Mouse (Mus musculus) heart, postnatal 4 days (tissue): Measurements from ENCODE around the gene Wfdc6a. TPM values are rescaled to one million over a fixed set of nuclear protein-coding genes. Genes with fewer than 3 reads are reported as not detected.
"Not testable (repeated sequence)": the region's sequence is repeated elsewhere in the genome, so short reads cannot be mapped to it uniquely, and the experiment has no call there.

Experiments
- DNase-seq: peaks from one replicate; pipeline ENCODE4 v3.0.0; 2021
- total RNA-seq, 2 experiments: library from RNA; stranded (reverse); gene quantifications; 2 replicates each; pipeline ENCODE4 v1.2.3; 2021

The Wfdc6a gene
- total RNA-seq: not detected

GRCm38 (mm10) chr2:164585025-164585725, at the start of gene Wfdc6a:
Wfdc6a (minus strand) TSS chr2:164585447.
- DNase-seq: peak; percentile 25

- DNase-seq: no peak
Measured at GRCm38 (mm10) chr2:164621775-164622174, 36.5 kb upstream of the Wfdc6a start.

GRCm38 (mm10) chr2:164619050-164619449, 33.8 kb upstream of the Wfdc6a start:
- DNase-seq: no peak

- no peak for DNase-seq
Measured at GRCm38 (mm10) chr2:164615386-164615785, 30.1 kb upstream of the Wfdc6a start.

GRCm38 (mm10) chr2:164613471-164613870, 28.2 kb upstream of the Wfdc6a start, which contains the start of the genes Wfdc6b and Wfdc8:
Wfdc6b (plus strand) TSS chr2:164613522.
Wfdc8 (minus strand) TSS chr2:164613626.
- peak; percentile 55 for DNase-seq

- DNase-seq: no peak
Measured at GRCm38 (mm10) chr2:164608781-164609180, 23.5 kb upstream of the Wfdc6a start.

GRCm38 (mm10) chr2:164604411-164604810, 19.2 kb upstream of the Wfdc6a start:
- no peak for DNase-seq

GRCm38 (mm10) chr2:164603482-164603881, 18.2 kb upstream of the Wfdc6a start:
- no peak for DNase-seq

GRCm38 (mm10) chr2:164600179-164600578, 14.9 kb upstream of the Wfdc6a start:
- DNase-seq: no peak

GRCm38 (mm10) chr2:164593494-164593893, 8.2 kb upstream of the Wfdc6a start, which contains the start of gene Eppin:
Eppin (minus strand) TSS chr2:164593594.
- DNase-seq: no peak

- peak; percentile 35 for DNase-seq
Measured at GRCm38 (mm10) chr2:164592014-164592413, 6.8 kb upstream of the Wfdc6a start.

- not testable (repeated sequence) for DNase-seq
Measured at GRCm38 (mm10) chr2:164573359-164573758, 11.9 kb downstream of the Wfdc6a start, which contains the start of gene Spint3. Spint3 (minus strand) TSS chr2:164573459.

GRCm38 (mm10) chr2:164567460-164567859, 17.8 kb downstream of the Wfdc6a start:
- no peak for DNase-seq

- no peak for DNase-seq
Measured at GRCm38 (mm10) chr2:164566997-164567396, 18.2 kb downstream of the Wfdc6a start.

GRCm38 (mm10) chr2:164564346-164564745, 20.9 kb downstream of the Wfdc6a start:
- DNase-seq: no peak

- peak; percentile 38 for DNase-seq
Measured at GRCm38 (mm10) chr2:164563339-164564038, 21.8 kb downstream of the Wfdc6a start.

- DNase-seq: no peak
Measured at GRCm38 (mm10) chr2:164562391-164563188, 22.7 kb downstream of the Wfdc6a start, which contains the start of gene Wfdc2. Wfdc2 (plus strand) TSS chr2:164562413.

GRCm38 (mm10) chr2:164560106-164560505, 25.1 kb downstream of the Wfdc6a start:
- no peak for DNase-seq

GRCm38 (mm10) chr2:164558991-164559645, 26.1 kb downstream of the Wfdc6a start:
- no peak for DNase-seq

GRCm38 (mm10) chr2:164558426-164558825, 26.8 kb downstream of the Wfdc6a start:
- no peak for DNase-seq

- no peak for DNase-seq
Measured at GRCm38 (mm10) chr2:164551502-164551901, 33.7 kb downstream of the Wfdc6a start.

- DNase-seq: no peak
Measured at GRCm38 (mm10) chr2:164550895-164551269, 34.4 kb downstream of the Wfdc6a start.
